Mouse (Mus musculus) lung, postnatal 25 days (tissue): Measurements from ENCODE around the gene Phldb1.
A peak's percentile ranks its signal among the peaks of the same experiment; 100 is the strongest.

ENCODE experiments used
- DNase-seq: peaks from one replicate; pipeline ENCODE4 v3.0.0; 2022; ENCODE audit warnings: low spot score

Phldb1 gene

GRCm38 (mm10) chr9:44726431-44727146 lies 8.4 kb downstream of the Phldb1 start:
- DNase-seq, result no peak

GRCm38 (mm10) chr9:44724665-44725064 lies 10.3 kb downstream of the Phldb1 start:
- DNase-seq, result no peak

GRCm38 (mm10) chr9:44724223-44724622 lies 10.8 kb downstream of the Phldb1 start:
- DNase-seq, result peak; percentile 87

- no peak for DNase-seq
Measured at GRCm38 (mm10) chr9:44723521-44724041, 11.4 kb downstream of the Phldb1 start.

GRCm38 (mm10) chr9:44723008-44723407 lies 12.0 kb downstream of the Phldb1 start:
- peak; percentile 40 for DNase-seq

- DNase-seq, result no peak
Measured at GRCm38 (mm10) chr9:44722575-44722974, 12.4 kb downstream of the Phldb1 start.

- DNase-seq, result no peak
Measured at GRCm38 (mm10) chr9:44721877-44722186, 13.2 kb downstream of the Phldb1 start.

- DNase-seq, result peak; percentile 90
Measured at GRCm38 (mm10) chr9:44721154-44721876, 13.7 kb downstream of the Phldb1 start.

- DNase-seq, result no peak
Measured at GRCm38 (mm10) chr9:44720358-44721153, 14.4 kb downstream of the Phldb1 start.

- DNase-seq, result no peak
Measured at GRCm38 (mm10) chr9:44719632-44720357, 15.2 kb downstream of the Phldb1 start.

GRCm38 (mm10) chr9:44718937-44719631 lies 15.9 kb downstream of the Phldb1 start:
- no peak for DNase-seq

GRCm38 (mm10) chr9:44717822-44718242 lies 17.2 kb downstream of the Phldb1 start:
- DNase-seq, result no peak

GRCm38 (mm10) chr9:44716997-44717821 lies 17.8 kb downstream of the Phldb1 start:
- DNase-seq, result no peak

- no peak for DNase-seq
Measured at GRCm38 (mm10) chr9:44715705-44716362, 19.2 kb downstream of the Phldb1 start.

- no peak for DNase-seq
Measured at GRCm38 (mm10) chr9:44715109-44715508, 19.9 kb downstream of the Phldb1 start.

GRCm38 (mm10) chr9:44713574-44713973 lies 21.4 kb downstream of the Phldb1 start:
- no peak for DNase-seq

- DNase-seq, result peak; percentile 49
Measured at GRCm38 (mm10) chr9:44713080-44713479, 21.9 kb downstream of the Phldb1 start.

GRCm38 (mm10) chr9:44711602-44712001 lies 23.4 kb downstream of the Phldb1 start:
- DNase-seq, result peak; percentile 57

GRCm38 (mm10) chr9:44710213-44710612 lies 24.8 kb downstream of the Phldb1 start:
- no peak for DNase-seq

- DNase-seq, result peak; percentile 36
Measured at GRCm38 (mm10) chr9:44709600-44709999, 25.4 kb downstream of the Phldb1 start.
